Mouse (Mus musculus) layer of hippocampus, adult 9-11 months (tissue): ENCODE measurements at regions not wholly inside any gene's neighbourhood (a gene's known extent, or its start where the extent isn't known, plus 50 kb on each side); places are given as distances from the start of the nearest gene placed in this dataset.
"Not testable (repeated sequence)": the region's sequence is repeated elsewhere in the genome, so short reads cannot be mapped to it uniquely, and the experiment has no call there.

ENCODE experiments used
- DNase-seq: peaks from one replicate; pipeline ENCODE4 v3.0.0; 2022

DNA sequence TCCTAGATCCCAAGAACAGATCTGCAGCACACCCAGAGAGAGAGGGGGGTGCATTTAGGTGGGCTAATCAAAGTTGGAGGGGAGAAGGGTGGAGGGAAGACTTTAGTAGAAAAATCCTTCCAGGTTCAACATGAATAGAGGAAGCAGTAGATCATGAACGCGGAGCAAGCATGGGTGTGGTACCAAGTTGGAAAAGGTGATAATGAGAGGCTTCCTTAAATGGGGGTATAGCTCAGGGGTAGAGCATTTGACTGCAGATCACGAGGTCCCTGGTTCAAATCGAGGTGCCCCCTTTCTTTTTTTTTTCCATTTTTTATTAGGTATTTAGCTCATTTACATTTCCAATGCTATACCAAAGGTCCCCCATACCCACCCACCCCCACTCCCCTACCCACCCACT is 54.0 kb upstream of the Krba1 start:
- DNase-seq: not testable (repeated sequence)

DNA sequence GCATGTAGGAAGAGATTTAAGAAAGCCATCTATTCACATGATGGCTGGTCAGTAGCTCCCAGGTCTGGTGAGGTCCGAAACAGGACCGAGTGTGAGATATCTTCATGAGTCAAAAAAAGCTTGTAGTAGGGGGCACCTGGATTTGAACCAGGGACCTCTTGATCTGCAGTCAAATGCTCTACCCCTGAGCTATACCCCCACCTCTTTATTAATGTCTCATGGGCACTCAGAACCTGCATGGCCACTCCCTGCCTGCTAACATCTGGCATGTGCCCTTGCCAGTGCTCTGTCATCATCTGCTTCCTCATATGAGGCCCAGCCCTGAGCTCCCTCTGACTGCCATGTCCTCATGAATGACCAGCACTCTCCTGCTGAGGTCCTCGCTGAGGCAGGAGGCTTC is 58.4 kb upstream of the Krba1 start:
- not testable (repeated sequence) for DNase-seq

- DNase-seq: no peak
Observed at GRCm38 (mm10) chr6:48288011-48288410, 107.4 kb upstream of the Krba1 start.

DNA sequence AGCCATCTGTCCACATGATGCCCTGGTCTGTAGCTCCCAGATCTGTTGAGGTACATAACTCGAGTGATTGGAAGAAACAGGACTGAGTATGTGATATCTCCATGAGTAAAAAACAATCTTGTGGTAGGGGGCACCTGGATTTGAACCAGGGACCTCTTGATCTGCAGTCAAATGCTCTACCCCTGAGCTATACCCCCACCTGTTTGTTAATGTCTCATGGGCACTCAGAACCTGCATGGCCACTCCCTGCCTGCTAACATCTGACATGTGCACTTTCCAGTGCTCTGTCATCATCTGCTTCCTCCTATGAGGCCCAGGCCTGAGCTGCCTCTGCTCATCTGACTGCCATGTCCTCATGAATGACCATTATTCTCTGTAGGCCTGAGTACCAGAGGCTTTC is 115.7 kb upstream of the Krba1 start:
- not testable (repeated sequence) for DNase-seq

- DNase-seq: not testable (repeated sequence)
Observed at GRCm38 (mm10) chr6:48261563-48261962, 133.8 kb upstream of the Krba1 start.

DNA sequence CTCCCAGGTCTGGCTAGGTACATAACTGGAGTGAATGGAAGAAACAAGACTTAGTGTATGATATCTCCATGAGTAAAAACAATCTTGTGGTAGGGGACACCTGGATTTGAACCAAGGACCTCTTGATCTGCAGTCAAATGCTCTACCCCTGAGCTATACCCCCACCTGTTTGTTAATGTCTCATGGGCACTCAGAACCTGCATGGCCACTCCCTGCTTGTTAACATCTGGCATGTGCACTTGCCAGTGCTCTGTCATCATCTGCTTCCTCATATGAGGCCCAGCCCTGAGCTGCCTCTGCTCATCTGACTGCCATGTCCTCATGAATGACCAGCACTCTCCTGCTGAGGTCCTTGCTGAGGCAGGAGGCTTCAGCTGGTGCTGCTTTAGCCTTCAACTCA is 142.4 kb upstream of the Krba1 start:
- not testable (repeated sequence) for DNase-seq

GRCm38 (mm10) chr6:48251954-48252353 is 143.4 kb upstream of the Krba1 start:
- DNase-seq: no peak

GRCm38 (mm10) chr6:48244191-48244590 is 151.2 kb upstream of the Krba1 start:
- not testable (repeated sequence) for DNase-seq

DNA sequence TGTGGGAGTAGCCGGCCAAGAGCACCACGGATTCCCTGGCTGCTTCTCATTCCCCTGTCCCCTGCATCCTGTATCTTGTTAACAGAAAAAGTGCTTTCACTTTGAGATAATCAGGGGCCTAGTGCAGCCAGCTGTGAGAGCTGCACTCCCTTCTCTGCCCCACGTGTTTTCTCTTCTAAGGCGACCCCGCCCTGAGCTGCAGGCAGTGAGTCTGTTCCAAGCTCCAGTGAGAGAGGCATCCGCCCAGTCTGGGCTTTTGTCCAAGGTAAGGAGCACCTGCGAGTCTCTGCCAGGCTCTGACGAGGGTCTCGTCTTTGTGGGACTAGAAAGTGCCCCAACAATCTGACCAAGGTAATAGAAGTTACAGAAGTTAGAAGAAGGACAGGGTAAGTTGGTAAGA is 141.0 kb upstream of the Zfp746 start:
- no peak for DNase-seq

DNA sequence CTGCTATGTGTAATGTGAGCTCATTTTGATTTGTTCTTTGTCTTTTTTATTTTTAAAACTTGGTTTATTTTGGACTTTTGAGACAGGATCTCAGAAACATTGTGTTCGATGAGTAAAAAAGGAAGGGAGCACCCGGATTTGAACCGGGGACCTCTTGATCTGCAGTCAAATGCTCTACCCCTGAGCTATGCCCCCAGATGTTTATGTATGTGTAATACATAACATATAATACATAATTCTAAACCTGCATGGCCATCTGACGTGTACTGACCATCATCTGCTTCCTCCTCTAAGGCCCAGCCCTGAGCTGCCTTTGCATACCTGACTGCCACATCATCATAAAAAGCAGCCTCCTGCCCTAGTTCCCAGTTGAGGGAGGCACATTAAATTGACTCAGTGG is 137.8 kb upstream of the Zfp746 start:
- no peak for DNase-seq

- DNase-seq: no peak
Observed at GRCm38 (mm10) chr6:48222971-48223370, 136.6 kb upstream of the Zfp746 start.

- peak; percentile 84 for DNase-seq
Observed at GRCm38 (mm10) chr6:48221806-48222205, 135.4 kb upstream of the Zfp746 start.

GRCm38 (mm10) chr6:48215212-48215611 is 128.8 kb upstream of the Zfp746 start:
- no peak for DNase-seq

DNA sequence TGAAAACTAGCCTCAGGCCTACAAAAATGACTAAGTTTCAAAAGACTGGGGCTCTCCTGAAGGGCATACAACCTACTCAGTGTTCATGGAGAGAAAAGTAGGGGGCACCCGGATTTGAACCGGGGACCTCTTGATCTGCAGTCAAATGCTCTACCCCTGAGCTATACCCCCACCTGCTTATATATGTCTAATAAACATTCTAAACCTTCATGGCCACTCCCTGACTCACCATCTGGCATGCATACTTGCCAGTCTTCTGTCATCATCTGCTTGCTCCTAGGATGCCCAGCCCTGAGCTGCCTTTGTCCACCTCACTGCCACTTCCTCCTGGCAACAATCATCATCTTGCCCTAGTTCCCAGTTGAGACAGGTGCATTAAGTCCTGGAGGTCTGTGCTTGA is 123.3 kb upstream of the Zfp746 start:
- DNase-seq: no peak

GRCm38 (mm10) chr6:48209103-48209502 is 122.7 kb upstream of the Zfp746 start:
- DNase-seq: peak; percentile 11

DNA sequence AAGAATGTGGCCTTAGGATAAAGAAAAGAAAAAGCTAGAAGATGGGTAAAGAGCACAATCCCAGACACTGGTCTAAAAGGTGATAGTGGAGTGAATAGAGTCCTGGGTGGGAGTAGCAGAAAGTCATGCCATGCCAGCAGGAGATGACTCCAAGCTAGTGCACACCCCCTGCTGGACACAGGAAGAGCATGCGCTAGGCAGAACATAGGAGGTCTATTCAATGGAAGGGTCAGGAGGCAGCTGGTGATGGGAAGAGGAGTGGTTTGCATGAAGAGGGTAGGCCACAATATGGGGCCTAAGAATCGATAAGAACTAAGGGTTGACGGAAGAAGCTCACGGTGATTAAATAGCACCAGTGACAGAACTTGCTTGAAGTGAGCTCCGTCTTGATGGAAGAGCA is 119.3 kb upstream of the Zfp746 start:
- DNase-seq: no peak

DNA sequence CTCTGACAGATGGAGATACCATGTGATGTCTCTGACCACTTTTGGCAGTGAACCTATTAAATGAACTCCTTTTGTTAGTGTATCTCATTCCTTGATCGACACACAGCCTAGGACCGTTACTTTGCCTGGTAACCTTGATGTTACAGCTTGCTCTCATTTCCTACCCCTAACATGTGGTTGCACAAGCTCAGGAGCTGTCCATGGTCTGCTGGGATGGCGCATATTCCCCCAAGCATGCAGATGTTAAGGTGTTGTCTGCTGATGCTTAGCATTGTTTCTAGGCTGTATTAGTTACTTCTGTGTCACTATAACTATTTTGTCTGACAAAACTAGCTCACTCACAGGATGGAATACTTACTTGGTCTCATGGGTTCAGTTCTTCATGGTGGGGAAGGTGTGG is 113.6 kb upstream of the Zfp746 start:
- no peak for DNase-seq

- no peak for DNase-seq
Observed at GRCm38 (mm10) chr6:48198806-48199205, 112.4 kb upstream of the Zfp746 start.

DNA sequence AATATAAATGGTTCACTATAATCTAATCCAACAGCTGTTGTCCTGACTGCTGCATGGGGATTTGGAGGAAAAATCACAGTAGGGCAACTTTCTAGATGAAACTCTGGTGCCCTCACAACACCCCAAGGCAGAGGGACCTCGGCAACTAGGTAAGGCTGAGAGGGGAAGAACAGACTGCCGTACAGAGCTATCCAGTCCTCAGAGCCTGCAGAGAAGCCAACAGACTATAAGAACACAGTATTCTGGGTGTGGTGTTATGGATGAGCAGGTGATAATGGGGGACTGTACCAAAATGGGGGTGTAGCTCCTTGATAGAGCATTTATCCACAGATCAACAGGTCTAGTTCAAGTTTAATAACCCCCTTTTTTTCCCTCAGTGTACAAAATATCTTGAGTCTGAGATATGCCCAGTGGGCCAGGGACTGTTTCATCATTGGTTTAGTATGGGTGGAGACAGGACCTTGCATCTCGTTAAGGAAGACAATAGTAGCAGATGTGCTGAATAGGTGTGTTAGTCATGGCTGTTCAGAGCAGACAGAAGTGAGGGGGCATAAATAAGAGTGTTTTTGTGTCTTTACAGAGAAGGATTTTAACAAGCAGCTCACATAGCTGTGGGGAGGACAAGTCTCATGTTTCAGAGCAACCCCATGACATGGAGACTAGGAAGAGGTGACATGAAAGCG is 111.4 kb upstream of the Zfp746 start:
- no peak for DNase-seq

GRCm38 (mm10) chr6:48188363-48188762 is 102.0 kb upstream of the Zfp746 start:
- peak; percentile 65 for DNase-seq

DNA sequence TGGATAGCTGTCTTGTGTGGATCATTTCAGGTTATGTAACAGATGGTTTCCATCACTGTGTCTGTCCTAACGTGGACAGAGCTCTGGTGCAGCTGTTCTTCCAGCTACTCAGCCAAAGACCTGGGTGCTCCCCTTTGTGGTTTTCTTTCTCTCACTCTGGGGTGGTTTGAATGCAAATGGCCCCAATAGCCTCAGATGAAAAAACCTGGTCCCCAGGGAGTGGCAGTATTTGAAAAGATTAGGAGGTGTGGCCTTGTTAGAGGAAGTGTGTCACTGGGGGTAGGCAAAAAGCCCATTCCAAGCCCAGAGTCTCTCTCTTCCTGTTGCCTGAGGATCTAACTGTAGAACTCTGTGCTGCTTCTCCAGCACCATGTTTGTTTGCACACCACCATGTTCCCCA is 98.9 kb upstream of the Zfp746 start:
- no peak for DNase-seq

- peak; percentile 9 for DNase-seq
Observed at GRCm38 (mm10) chr6:48178360-48179120, 92.1 kb upstream of the Zfp746 start.

- DNase-seq: peak; percentile 56
Observed at GRCm38 (mm10) chr6:48177936-48178335, 91.5 kb upstream of the Zfp746 start.

GRCm38 (mm10) chr6:48175234-48175633 is 88.8 kb upstream of the Zfp746 start:
- no peak for DNase-seq

GRCm38 (mm10) chr6:48172769-48173168 is 86.4 kb upstream of the Zfp746 start:
- DNase-seq: not testable (repeated sequence)
